8 mouse cellular contexts compared by ENCODE assay signal in genomic region chr13:55212011-55212360, GRCm38 (mm10). TPM values are rescaled to one million over a fixed set of nuclear protein-coding genes. Genes with fewer than 3 reads are reported as not detected.
A peak's percentile ranks its signal among the peaks of the same experiment; 100 is the strongest.
DNase-seq lines count a peak whose midpoint lies in the region; ATAC-seq and TF ChIP-seq lines count a peak whose summit lies in the region.

No protein-coding gene starts in this region.

- no peak for TF ChIP-seq POLR2A in lung, adult 2 months (IDR thresholded peaks at IDR 0.05; ENCODE audit: borderline replicate concordance, extremely low read depth, low read depth, low read length)

- peaks cover 10 to 22% of the 10 kb centered on the region in 2 experiments for H3K4me1 ChIP-seq in ES-E14 (ENCODE audit: control insufficient read depth in 2 of 2, insufficient read depth in 2 of 2, low read length in 2 of 2, poor library complexity in 1 of 2)
- peaks cover 40% of the 10 kb centered on the region for H3K4me1 ChIP-seq in forebrain, embryonic 14.5 days (ENCODE audit: control insufficient read depth, insufficient read depth, low read length)
- H3K4me1 ChIP-seq in intestine, embryonic 14.5 days (replicated peaks; ENCODE audit: control insufficient read depth, insufficient read depth, low read length), result peaks cover 43% of the 10 kb centered on the region
- peaks cover 37% of the 10 kb centered on the region for H3K4me1 ChIP-seq in lung, adult 2 months (ENCODE audit: control insufficient read depth, insufficient read depth, low read length)

- peak; percentile 76 for DNase-seq in embryo, embryonic 10 days (ENCODE audit: low spot score)
- DNase-seq in embryo, embryonic 11 days, result no peak
- DNase-seq in ES-E14 (ENCODE audit: low read depth, low spot score), result no peak
- DNase-seq in forebrain, embryonic 14.5 days (ENCODE audit: low spot score), result no peak
- no peak for DNase-seq in intestine, embryonic 14.5 days (ENCODE audit: low spot score)
- no peak for DNase-seq in lung, adult 2 months
- no peak for DNase-seq in thymus, postnatal 4 days

- ATAC-seq in forebrain, embryonic 14.5 days, result peak; percentile 64
- peak; percentile 46 for ATAC-seq in intestine, embryonic 14.5 days (replicated peaks; ENCODE audit: low FRiP score, low TSS enrichment, low read depth)
- ATAC-seq in neutrophil, adult 5-6 weeks (ENCODE audit: extremely low read depth, insufficient number of reproducible peaks, low FRiP score, poor library complexity, severe bottlenecking), result peak; percentile 28; the same call in 1 of the 2 replicates

- H3K9ac ChIP-seq in ES-E14 (ENCODE audit: insufficient read depth, low read depth, low read length, poor library complexity, severe bottlenecking), result peak overlapping the region; percentile 87
- H3K9ac ChIP-seq in forebrain, embryonic 14.5 days (ENCODE audit: low read length), result peak overlapping the region; percentile 96
- H3K9ac ChIP-seq in intestine, embryonic 14.5 days (ENCODE audit: low read length), result peak overlapping the region; percentile 89

- in situ Hi-C loops in ES-E14 (cut with MboI; ENCODE audit: low sequenced_read_pairs in 2 of 2, unreplicated experiment in 2 of 2), result no loop called here

- H3K4me2 ChIP-seq in forebrain, embryonic 14.5 days (ENCODE audit: low read length), result peak overlapping the region; percentile 87
- peak overlapping the region; percentile 98 for H3K4me2 ChIP-seq in intestine, embryonic 14.5 days (ENCODE audit: low read length)

- no peaks in the 10 kb centered on the region for H3K27me3 ChIP-seq in forebrain, embryonic 14.5 days (replicated peaks; ENCODE audit: control insufficient read depth, insufficient read depth, low read length)
- no peaks in the 10 kb centered on the region for H3K27me3 ChIP-seq in intestine, embryonic 14.5 days (replicated peaks; ENCODE audit: control insufficient read depth, insufficient read depth, low read length)

- no peaks in the 10 kb centered on the region for H3K9me3 ChIP-seq in ES-E14 (ENCODE audit: control insufficient read depth, insufficient read depth, low read depth, low read length)
- no peaks in the 10 kb centered on the region for H3K9me3 ChIP-seq in forebrain, embryonic 14.5 days (replicated peaks; ENCODE audit: control insufficient read depth, low read length)
- no peaks in the 10 kb centered on the region for H3K9me3 ChIP-seq in intestine, embryonic 14.5 days (ENCODE audit: control insufficient read depth, low read length)

- peak overlapping the region; percentile 88 to 91 for H3K4me3 ChIP-seq in ES-E14 (ENCODE audit: insufficient read depth in 1 of 2, low read depth in 1 of 2, low read length in 2 of 2, poor library complexity in 1 of 2, severe bottlenecking in 1 of 2)
- peak overlapping the region; percentile 79 for H3K4me3 ChIP-seq in forebrain, embryonic 14.5 days (ENCODE audit: low read depth, low read length)
- peak overlapping the region; percentile 91 for H3K4me3 ChIP-seq in intestine, embryonic 14.5 days (ENCODE audit: low read depth, low read length)
- peak overlapping the region; percentile 87 for H3K4me3 ChIP-seq in lung, adult 2 months (replicated peaks; ENCODE audit: extremely low read depth, low read depth, low read length)

- peak overlapping the region; percentile 95 for H3K27ac ChIP-seq in ES-E14 (ENCODE audit: insufficient read depth, low read depth, low read length, poor library complexity, severe bottlenecking)
- peak overlapping the region; percentile 97 for H3K27ac ChIP-seq in forebrain, embryonic 14.5 days (ENCODE audit: low read depth, low read length)
- H3K27ac ChIP-seq in intestine, embryonic 14.5 days (ENCODE audit: low read depth), result peak overlapping the region; percentile 99

- no peak for TF ChIP-seq CTCF in lung, adult 2 months (IDR thresholded peaks at IDR 0.05; ENCODE audit: insufficient read depth, low read length)

- H3K36me3 ChIP-seq in ES-E14 (ENCODE audit: control insufficient read depth, insufficient read depth, low read length, poor library complexity, severe bottlenecking), result peaks cover 23% of the 10 kb centered on the region
- peaks cover 22% of the 10 kb centered on the region for H3K36me3 ChIP-seq in forebrain, embryonic 14.5 days (ENCODE audit: control insufficient read depth, insufficient read depth, low read length)
- peaks cover 34% of the 10 kb centered on the region for H3K36me3 ChIP-seq in intestine, embryonic 14.5 days (ENCODE audit: control insufficient read depth, insufficient read depth, low read length)

- WGBS in forebrain, embryonic 14.5 days, result no CpG with 5 or more reads among the region's 32 CpGs
- 0% methylated on average over 4 of the region's 32 CpGs for WGBS in intestine, embryonic 14.5 days
- WGBS in lung, adult 2 months, result 1% methylated on average over 18 of the region's 32 CpGs

TF ChIP-seq in ES-E14, 5 proteins besides CTCF, POLR2A, EP300 and RAD21:
- no peak for TF ChIP-seq MAFK (IDR thresholded peaks at IDR 0.05; ENCODE audit: insufficient read depth, low read depth, low read length)
- TF ChIP-seq ZNF384 (IDR thresholded peaks at IDR 0.05; ENCODE audit: low read depth, low read length), result no peak
- no peak for TF ChIP-seq HCFC1 (IDR thresholded peaks at IDR 0.05; ENCODE audit: borderline replicate concordance, insufficient read depth, low read length)
- TF ChIP-seq CHD2 (IDR thresholded peaks at IDR 0.05; ENCODE audit: low read depth, low read length), result no peak
- TF ChIP-seq ZC3H11A (IDR thresholded peaks at IDR 0.05; ENCODE audit: borderline replicate concordance, low read depth, low read length), result no peak
TF ChIP-seq in ES-E14: peak in this region for 0.

RNA-seq across cellular contexts. Expression of gene Nsd1, which starts 2.4 kb away (rescaled TPM):
- total RNA-seq in ES-E14 (2012; rRNA removed), result 120 and 135 TPM in 2 replicates
- polyA plus RNA-seq in forebrain, embryonic 14.5 days (2014; fragmentation: Nextera tagmentation; extraction: Ambion mirVana), result 52.3 and 61.1 TPM in 2 replicates
- polyA plus RNA-seq in intestine, embryonic 14.5 days (2014; fragmentation: Nextera tagmentation; extraction: Ambion mirVana), result 67.5 and 69.3 TPM in 2 replicates
- 16.7 and 21.6 TPM in 2 replicates for polyA plus RNA-seq in lung, adult 2 months (2012; rRNA removed)
- total RNA-seq in neutrophil, adult 5-6 weeks (2017), result 211 and 232 TPM in 2 replicates

RNA-seq across cellular contexts. Expression of gene Fgfr4, which starts 59.5 kb away (rescaled TPM):
- total RNA-seq in ES-E14 (2012; rRNA removed), result 1.8 and 2.4 TPM in 2 replicates
- polyA plus RNA-seq in forebrain, embryonic 14.5 days (2014; fragmentation: Nextera tagmentation; extraction: Ambion mirVana), result 0.30 and 1.1 TPM in 2 replicates
- 19.5 and 22.5 TPM in 2 replicates for polyA plus RNA-seq in intestine, embryonic 14.5 days (2014; fragmentation: Nextera tagmentation; extraction: Ambion mirVana)
- 63.3 TPM in 2 replicates for polyA plus RNA-seq in lung, adult 2 months (2012; rRNA removed)
- not detected in 2 replicates for total RNA-seq in neutrophil, adult 5-6 weeks (2017)
